Mouse (Mus musculus): Measurements from ENCODE around the gene Jakmip3. TPM values are rescaled to one million over a fixed set of nuclear protein-coding genes. Genes with fewer than 3 reads are reported as not detected.
A peak's percentile ranks its signal among the peaks of the same experiment; 100 is the strongest.

Gene Jakmip3
- total RNA-seq, 2 experiments from 2014 or later: 42.1 to 44.0 TPM

DNA sequence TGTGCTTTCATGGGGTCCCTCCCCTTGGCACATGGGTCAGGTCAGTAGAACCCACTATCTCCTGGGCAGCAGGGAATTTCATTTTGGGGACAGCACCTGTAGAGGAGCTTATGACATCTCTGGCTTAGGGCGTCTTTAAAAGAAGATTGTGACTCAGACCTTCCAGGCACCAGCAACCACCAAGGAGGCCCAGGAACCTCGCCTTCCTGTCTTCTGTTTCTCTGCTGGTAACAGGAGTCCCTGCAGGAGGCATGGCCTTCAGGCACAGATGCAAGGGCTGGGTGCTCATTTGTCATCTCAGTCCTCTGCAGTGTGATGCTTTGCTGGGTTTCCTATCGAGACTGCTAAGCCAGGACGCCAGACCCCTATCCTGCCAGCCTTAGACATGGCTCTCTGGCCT, 188.5 kb downstream of the Jakmip3 start:
- intact Hi-C loops (cut with DNase I): loop anchor here (10.0 kb wide), 1 partner anchor 166 kb away; no protein-coding TSS in a partner anchor
- DNase-seq (ENCODE audit: low spot score in 2 of 2): no peak

DNA sequence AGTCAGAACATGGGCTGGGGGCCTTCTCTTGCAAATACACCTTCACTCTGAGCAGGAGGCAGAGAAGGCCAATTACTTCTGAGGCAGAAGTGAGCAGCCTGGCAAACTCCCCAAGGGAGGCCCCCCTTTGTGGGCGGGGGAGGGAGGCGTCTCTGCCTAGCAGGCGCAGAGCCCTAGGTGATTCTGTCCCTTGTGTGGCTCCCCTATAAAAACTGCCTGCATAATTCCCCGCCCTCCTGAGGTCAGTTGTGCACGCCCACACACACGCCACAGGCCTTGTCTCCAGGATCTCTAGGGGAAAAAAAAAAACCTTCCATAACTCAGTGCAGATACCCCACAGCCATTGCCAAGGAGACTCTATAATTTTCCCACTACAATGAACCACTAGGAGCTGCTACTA, 189.8 kb downstream of the Jakmip3 start:
- intact Hi-C loops (cut with DNase I): no loop called here
- DNase-seq (ENCODE audit: low spot score in 2 of 2): no peak

DNA sequence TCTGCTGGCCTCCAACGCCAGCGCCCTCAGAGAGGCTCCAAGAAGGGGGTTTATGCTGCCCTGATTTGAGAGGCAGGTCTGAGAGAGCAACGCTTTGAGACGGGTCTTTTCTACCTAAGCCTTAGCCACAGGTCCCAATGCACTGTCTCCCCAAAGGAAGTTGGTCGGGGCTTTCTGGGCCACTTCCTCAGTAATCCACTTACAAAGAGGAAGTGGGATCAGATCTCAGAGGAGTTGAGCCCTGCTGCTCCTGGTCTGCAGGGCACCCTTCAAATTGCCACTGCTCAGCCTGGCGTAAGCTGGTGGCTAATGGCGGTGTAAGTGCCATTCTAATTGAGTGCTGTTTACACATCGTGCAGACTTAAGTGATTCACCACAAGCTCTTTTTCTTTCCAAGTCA, 191.0 kb downstream of the Jakmip3 start:
- no peak for DNase-seq (ENCODE audit: low spot score in 2 of 2)
- intact Hi-C loops (cut with DNase I): no loop called here

DNA sequence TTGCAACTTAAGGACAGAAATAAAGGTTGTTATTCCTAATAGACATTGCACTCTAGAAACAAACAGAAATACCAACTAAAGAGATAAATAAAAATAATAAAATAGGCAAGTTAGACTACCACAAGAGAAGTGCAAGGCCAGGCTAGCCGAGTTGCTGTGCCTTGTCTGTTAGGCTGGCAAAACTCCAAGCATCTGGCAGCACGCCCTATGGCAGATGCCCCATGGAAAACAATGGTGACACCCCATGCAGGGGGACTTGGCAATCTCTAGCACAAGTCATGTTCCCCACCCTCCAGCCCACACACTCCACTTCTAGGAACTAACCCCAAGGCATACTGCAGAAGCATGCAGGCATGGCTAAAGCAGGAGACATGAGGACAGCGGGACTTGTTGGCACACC, 192.9 kb downstream of the Jakmip3 start:
- peak in 1 of 2 experiments; percentile 41 for DNase-seq (ENCODE audit: low spot score in 2 of 2)
- intact Hi-C loops (cut with DNase I): no loop called here

Other genes starting within 250 kb of the Jakmip3 start
- 10 to 100 TPM; 72.8 to 75.6 TPM for gene Ppp2r2d, start 94.7 kb upstream of the Jakmip3 start, total RNA-seq (2021)
- gene Mapk1ip1, start 94.5 kb upstream of the Jakmip3 start, total RNA-seq (2021): 10 to 100 TPM; 34.5 to 37.7 TPM
- gene Bnip3, start 31.2 kb upstream of the Jakmip3 start, total RNA-seq (2021): 100 to 1,000 TPM; 130 to 134 TPM
- gene Dpysl4, start 145.3 kb downstream of the Jakmip3 start, total RNA-seq (2021): 100 to 1,000 TPM; 103 to 107 TPM